Mouse (Mus musculus): ENCODE data around the gene Rnf216. TPM values are rescaled to one million over a fixed set of nuclear protein-coding genes. Genes with fewer than 3 reads are reported as not detected.

The Rnf216 gene
- polyA plus RNA-seq, 1 experiment = 36.3 TPM

DNA sequence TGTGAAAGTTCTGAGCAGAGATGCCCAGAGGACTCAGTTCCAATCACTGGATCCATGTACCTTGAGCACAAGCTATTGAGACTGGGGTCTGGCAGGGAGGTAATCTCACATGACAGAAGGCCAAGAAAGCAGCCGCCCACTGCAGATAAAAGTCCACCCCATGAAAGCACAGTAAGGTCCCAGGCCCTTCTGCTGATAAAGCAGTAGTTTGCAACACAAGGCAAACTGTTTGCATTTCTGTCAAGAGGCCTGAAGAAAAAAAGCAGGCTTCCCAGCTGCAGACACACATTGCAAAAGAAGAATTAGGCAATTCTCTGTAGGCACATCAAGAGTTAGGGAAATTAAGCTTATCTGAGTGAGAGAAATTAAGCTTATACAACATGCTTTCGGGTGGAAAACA lies 54.6 kb downstream of the Rnf216 start:
- peak overlapping the region; percentile 91 for H3K27ac ChIP-seq (ENCODE audit: insufficient read depth, low read length)
- TF ChIP-seq POLR2A (IDR thresholded peaks at IDR 0.05; ENCODE audit: low read depth, low read length) = no peak; the same call in 1 of the 2 replicates
- TF ChIP-seq CTCF (IDR thresholded peaks at IDR 0.05; ENCODE audit: borderline replicate concordance, insufficient read depth, low read length) = no peak
- no peak overlapping the region for H3K4me3 ChIP-seq (ENCODE audit: insufficient read depth, low read length)
- peaks cover 31% of the 10 kb centered on the region for H3K4me1 ChIP-seq (ENCODE audit: control insufficient read depth, insufficient read depth, low read length)

GRCm38 (mm10) chr5:143057753-143058152 lies 55.0 kb downstream of the Rnf216 start:
- TF ChIP-seq POLR2A (IDR thresholded peaks at IDR 0.05; ENCODE audit: low read depth, low read length) (peak; percentile 53), CTCF (IDR thresholded peaks at IDR 0.05; ENCODE audit: borderline replicate concordance, insufficient read depth, low read length) (no peak)
- Histone ChIP-seq H3K4me3 (ENCODE audit: insufficient read depth, low read length) (no peak overlapping the region), H3K27ac (ENCODE audit: insufficient read depth, low read length) (peak overlapping the region; percentile 91), H3K4me1 (ENCODE audit: control insufficient read depth, insufficient read depth, low read length) (peaks cover 34% of the 10 kb centered on the region)

- H3K4me1 ChIP-seq (ENCODE audit: control insufficient read depth, insufficient read depth, low read length) = peaks cover 45% of the 10 kb centered on the region
- peak overlapping the region; percentile 97 for H3K27ac ChIP-seq (ENCODE audit: insufficient read depth, low read length)
- no peak overlapping the region for H3K4me3 ChIP-seq (ENCODE audit: insufficient read depth, low read length)
- TF ChIP-seq CTCF (IDR thresholded peaks at IDR 0.05; ENCODE audit: borderline replicate concordance, insufficient read depth, low read length) (no peak), POLR2A (IDR thresholded peaks at IDR 0.05; ENCODE audit: low read depth, low read length) (no peak)
Observed at GRCm38 (mm10) chr5:143056191-143056880, 56.5 kb downstream of the Rnf216 start.

DNA sequence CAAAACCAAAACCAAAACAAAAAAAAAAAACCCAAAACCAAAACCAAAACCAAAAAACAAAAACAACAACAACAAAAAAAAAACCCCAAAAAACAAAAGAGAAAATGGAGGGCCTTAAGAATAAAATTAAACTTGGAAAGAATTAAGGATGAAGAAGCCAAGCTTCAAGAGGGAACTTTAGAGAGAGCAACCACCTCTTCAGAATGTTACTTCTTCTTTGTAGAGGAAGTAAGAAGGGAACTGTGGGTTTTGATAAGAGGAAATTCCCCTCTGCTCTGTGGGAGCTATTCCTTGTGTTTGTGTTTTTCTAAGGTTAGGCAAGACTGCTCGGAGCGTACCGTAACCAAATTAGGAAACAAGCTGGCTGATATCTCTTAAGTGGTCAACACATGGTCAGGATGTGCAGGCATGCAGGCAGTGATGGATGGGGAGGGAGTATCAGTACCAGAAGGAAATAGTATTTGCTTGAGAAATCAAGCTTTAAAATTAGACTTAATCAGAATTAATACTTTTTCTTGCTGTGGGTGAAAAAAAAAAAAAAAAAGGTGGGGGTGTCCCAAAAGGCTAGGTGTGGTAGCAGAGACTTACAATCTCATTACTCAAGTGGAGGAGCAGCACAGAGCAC lies 57.2 kb downstream of the Rnf216 start:
- TF ChIP-seq CTCF (IDR thresholded peaks at IDR 0.05; ENCODE audit: borderline replicate concordance, insufficient read depth, low read length) = no peak
- 0 out of 2 replicates have a peak, but pooled peaks have one; percentile 27 for TF ChIP-seq POLR2A (IDR thresholded peaks at IDR 0.05; ENCODE audit: low read depth, low read length)
- Histone ChIP-seq H3K4me1 (ENCODE audit: control insufficient read depth, insufficient read depth, low read length) (peaks cover 46% of the 10 kb centered on the region), H3K4me3 (ENCODE audit: insufficient read depth, low read length) (no peak overlapping the region), H3K27ac (ENCODE audit: insufficient read depth, low read length) (peak overlapping the region; percentile 97)

DNA sequence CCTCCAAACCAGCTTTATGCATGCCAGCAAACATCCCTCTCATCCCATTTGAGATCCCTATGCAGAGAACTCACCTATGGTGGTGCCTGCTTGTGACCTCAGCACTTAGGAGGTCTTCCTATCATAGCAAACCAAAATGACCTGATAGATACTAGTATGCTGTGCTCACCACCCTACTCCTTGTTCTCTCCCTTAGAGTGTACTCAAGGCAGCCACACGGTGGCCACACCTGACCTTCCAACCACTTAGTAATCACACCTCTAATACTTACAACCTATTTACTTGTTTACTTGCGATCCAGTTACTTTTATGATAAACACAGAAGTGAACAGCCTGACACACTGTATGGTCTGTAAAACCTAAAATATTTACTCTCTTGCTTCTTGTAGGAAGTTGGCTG lies 58.1 kb downstream of the Rnf216 start:
- TF ChIP-seq CTCF (IDR thresholded peaks at IDR 0.05; ENCODE audit: borderline replicate concordance, insufficient read depth, low read length) (no peak), POLR2A (IDR thresholded peaks at IDR 0.05; ENCODE audit: low read depth, low read length) (no peak)
- Histone ChIP-seq H3K27ac (ENCODE audit: insufficient read depth, low read length) (peak overlapping the region; percentile 100), H3K4me3 (ENCODE audit: insufficient read depth, low read length) (no peak overlapping the region), H3K4me1 (ENCODE audit: control insufficient read depth, insufficient read depth, low read length) (peaks cover 55% of the 10 kb centered on the region)

DNA sequence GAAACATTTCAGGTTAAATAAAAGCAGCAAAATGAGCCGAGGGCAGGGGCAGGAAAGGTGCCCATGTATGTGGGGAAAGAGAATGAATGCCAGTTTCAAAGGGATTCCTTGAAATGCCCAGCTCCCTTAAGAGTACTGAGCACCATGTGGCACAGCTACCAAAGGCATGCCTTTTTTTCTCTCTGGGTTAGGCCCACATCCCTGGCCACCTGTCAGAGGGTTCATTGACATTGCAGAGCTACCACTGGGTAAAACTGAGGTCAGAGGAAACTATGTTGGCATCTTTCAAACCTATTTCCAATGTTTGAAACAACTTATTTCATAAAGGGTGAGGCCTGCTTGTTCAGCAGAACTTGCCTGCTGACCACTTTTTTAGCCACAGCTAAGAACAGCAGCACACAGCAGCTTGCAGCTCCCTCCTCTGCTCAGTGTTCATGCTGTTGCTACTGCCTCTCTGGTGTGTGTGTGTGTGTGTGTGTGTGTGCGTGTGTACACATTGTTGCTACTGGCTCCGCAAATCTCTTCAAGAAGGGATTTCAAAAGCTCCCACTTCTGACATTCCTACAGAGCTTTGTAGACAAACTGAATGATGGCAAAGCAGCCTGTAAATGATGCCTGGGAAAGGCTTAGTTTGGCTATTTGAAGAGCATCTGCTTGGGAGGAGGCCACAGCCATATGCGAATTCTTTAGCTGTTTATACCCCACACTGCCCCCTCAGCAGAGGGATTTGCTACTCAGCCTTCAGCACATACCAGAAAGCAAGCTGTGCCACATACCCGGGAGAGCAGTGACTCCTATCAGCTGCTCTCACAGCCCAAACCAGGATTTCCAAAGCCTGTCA lies 59.4 kb downstream of the Rnf216 start:
- no peak overlapping the region for H3K4me3 ChIP-seq (ENCODE audit: insufficient read depth, low read length)
- peak overlapping the region; percentile 100 for H3K27ac ChIP-seq (ENCODE audit: insufficient read depth, low read length)
- TF ChIP-seq POLR2A (IDR thresholded peaks at IDR 0.05; ENCODE audit: low read depth, low read length) (no peak; the same call in 1 of the 2 replicates), CTCF (IDR thresholded peaks at IDR 0.05; ENCODE audit: borderline replicate concordance, insufficient read depth, low read length) (no peak)

GRCm38 (mm10) chr5:143052677-143053076 lies 60.1 kb downstream of the Rnf216 start:
- peak overlapping the region; percentile 100 for H3K27ac ChIP-seq (ENCODE audit: insufficient read depth, low read length)
- peaks cover 49% of the 10 kb centered on the region for H3K4me1 ChIP-seq (ENCODE audit: control insufficient read depth, insufficient read depth, low read length)
- no peak overlapping the region for H3K4me3 ChIP-seq (ENCODE audit: insufficient read depth, low read length)
- TF ChIP-seq POLR2A (IDR thresholded peaks at IDR 0.05; ENCODE audit: low read depth, low read length) = 0 out of 2 replicates have a peak, but pooled peaks have one; percentile 7
- no peak for TF ChIP-seq CTCF (IDR thresholded peaks at IDR 0.05; ENCODE audit: borderline replicate concordance, insufficient read depth, low read length)

More for the DNA sequence above, 59.4 kb downstream of the Rnf216 start:
- peaks cover 49% of the 10 kb centered on the region for H3K4me1 ChIP-seq (ENCODE audit: control insufficient read depth, insufficient read depth, low read length)

- TF ChIP-seq POLR2A (IDR thresholded peaks at IDR 0.05; ENCODE audit: low read depth, low read length) = no peak
- no peak for TF ChIP-seq CTCF (IDR thresholded peaks at IDR 0.05; ENCODE audit: borderline replicate concordance, insufficient read depth, low read length)
- Histone ChIP-seq H3K27ac (ENCODE audit: insufficient read depth, low read length) (peak overlapping the region; percentile 100), H3K4me1 (ENCODE audit: control insufficient read depth, insufficient read depth, low read length) (peaks cover 52% of the 10 kb centered on the region), H3K4me3 (ENCODE audit: insufficient read depth, low read length) (no peak overlapping the region)
Observed at GRCm38 (mm10) chr5:143051851-143052250, 60.9 kb downstream of the Rnf216 start.

- Histone ChIP-seq H3K27ac (ENCODE audit: insufficient read depth, low read length) (peak overlapping the region; percentile 100), H3K4me1 (ENCODE audit: control insufficient read depth, insufficient read depth, low read length) (peaks cover 51% of the 10 kb centered on the region), H3K4me3 (ENCODE audit: insufficient read depth, low read length) (no peak overlapping the region)
- TF ChIP-seq POLR2A (IDR thresholded peaks at IDR 0.05; ENCODE audit: low read depth, low read length) = no peak
- no peak for TF ChIP-seq CTCF (IDR thresholded peaks at IDR 0.05; ENCODE audit: borderline replicate concordance, insufficient read depth, low read length)
Observed at GRCm38 (mm10) chr5:143050273-143050672, 62.5 kb downstream of the Rnf216 start.
